Mouse (Mus musculus) megakaryocyte, embryonic 14.5 days (primary cell): Measurements from ENCODE around the gene Csnk1g2.

Source experiments
- FLI1 ChIP-seq: IDR thresholded peaks from 2 replicates; pipeline ENCODE4 v1.6.1; 2012; ENCODE audit warnings: low read length, inconsistent platforms, mixed read lengths
- GATA1 ChIP-seq: IDR thresholded peaks from 3 replicates; pipeline ENCODE4 v1.6.1; 2012; ENCODE audit warnings: mixed read lengths, low read length, inconsistent platforms, borderline replicate concordance

DNA sequence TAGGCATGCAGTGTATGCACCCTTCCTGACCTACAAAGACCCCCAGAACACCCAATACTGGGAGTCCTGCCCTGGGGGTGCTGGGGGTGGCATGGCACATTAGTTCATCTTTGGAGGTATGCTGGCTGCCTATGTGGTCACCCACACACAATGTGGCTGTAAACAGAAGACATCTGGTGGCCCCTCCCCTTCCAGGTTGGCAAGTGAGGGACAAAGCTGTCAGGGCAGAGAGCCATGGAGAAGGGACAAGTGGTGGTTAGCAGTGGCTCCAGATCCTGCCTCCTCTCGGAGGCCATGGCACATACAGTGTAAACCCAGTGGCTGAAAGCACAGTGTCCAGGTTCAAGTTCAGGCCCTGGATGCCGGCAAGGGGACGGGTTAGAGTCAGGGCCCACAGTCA is 64.0 kb downstream of the Csnk1g2 start:
- TF ChIP-seq FLI1: no peak
- no peak for TF ChIP-seq GATA1
